Comparison of ENCODE assay signal across 29 mouse cellular contexts in the genomic region with DNA sequence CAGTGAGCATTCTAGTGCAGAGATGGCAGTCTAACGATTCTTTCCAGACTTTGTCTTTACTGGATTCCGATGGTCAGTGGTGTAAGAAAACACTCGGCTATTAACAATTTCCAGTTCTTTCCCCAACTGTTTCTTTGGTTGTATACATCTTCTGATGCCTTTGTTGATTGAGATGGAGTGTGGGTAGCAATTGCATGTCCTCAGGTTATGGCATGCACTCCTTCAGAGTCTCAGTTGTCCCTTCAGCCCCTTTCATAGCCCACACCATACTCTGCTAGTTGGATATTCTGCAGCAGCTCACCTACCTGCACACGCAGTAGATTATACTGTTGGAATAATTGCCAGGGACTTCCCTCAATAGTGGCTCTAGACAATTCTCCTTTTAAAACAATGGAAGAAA.
"Had no signal": no experiment of that assay in that cellular context is flagged by ENCODE, and none has a peak within 500 bp of the region (broad histone marks: within the 10 kb centered on the region; RNA-seq: fewer than 3 reads in every experiment).

No protein-coding gene starts in this region.

- DNase-seq: heart, postnatal 10 days; heart, postnatal 14 days; heart, postnatal 36 days; heart, postnatal 4 days; kidney, adult 11 months; kidney, adult 18-20 months; kidney, adult 8-10 months; kidney, postnatal 10 days; kidney, postnatal 4 days; layer of hippocampus, adult 9-11 months; layer of hippocampus, postnatal 36 days had no signal

- H3K4me2 ChIP-seq: heart, embryonic 11.5 days; heart, embryonic 13.5 days; heart, embryonic 15.5 days; hindbrain, embryonic 12.5 days; hindbrain, embryonic 13.5 days; hindbrain, embryonic 14.5 days; hindbrain, embryonic 15.5 days; intestine, embryonic 15.5 days; kidney, embryonic 15.5 days had no signal

- H3K36me3 ChIP-seq: heart, embryonic 15.5 days; hindbrain, embryonic 10.5 days; hindbrain, embryonic 12.5 days; hindbrain, embryonic 13.5 days; hindbrain, embryonic 15.5 days; intestine, embryonic 15.5 days; kidney, embryonic 15.5 days had no signal

- H3K27me3 ChIP-seq: heart, embryonic 13.5 days; heart, embryonic 15.5 days; hindbrain, embryonic 12.5 days; hindbrain, embryonic 13.5 days; hindbrain, embryonic 15.5 days; intestine, embryonic 15.5 days; kidney, embryonic 15.5 days had no signal

- H3K9me3 ChIP-seq: heart, embryonic 13.5 days; heart, embryonic 15.5 days; hindbrain, embryonic 10.5 days; hindbrain, embryonic 12.5 days; hindbrain, embryonic 13.5 days; hindbrain, embryonic 15.5 days; intestine, embryonic 15.5 days; kidney, embryonic 15.5 days had no signal

- H3K4me3 ChIP-seq: heart, embryonic 13.5 days; heart, embryonic 15.5 days; hindbrain, embryonic 10.5 days; hindbrain, embryonic 12.5 days; hindbrain, embryonic 13.5 days; hindbrain, embryonic 15.5 days; intestine, embryonic 15.5 days; kidney, embryonic 15.5 days; layer of hippocampus, adult 2 months; left cerebral cortex, adult 2 months had no signal

- H3K27ac ChIP-seq: heart, embryonic 13.5 days; heart, embryonic 15.5 days; hindbrain, embryonic 10.5 days; hindbrain, embryonic 12.5 days; hindbrain, embryonic 13.5 days; hindbrain, embryonic 14.5 days; hindbrain, embryonic 15.5 days; hindbrain, postnatal 0 days; intestine, embryonic 15.5 days; kidney, embryonic 15.5 days; kidney, postnatal 0 days; layer of hippocampus, adult 2 months; left cerebral cortex, adult 2 months had no signal

- ATAC-seq: hindbrain, embryonic 16.5 days; hindbrain, postnatal 0 days; inflammation-experienced regulatory T-cells, adult 6 months; intestine, embryonic 15.5 days; intestine, embryonic 16.5 days; intestine, postnatal 0 days had no signal

- H3K9ac ChIP-seq: heart, embryonic 13.5 days; heart, embryonic 15.5 days; hindbrain, embryonic 12.5 days; hindbrain, embryonic 13.5 days; hindbrain, embryonic 14.5 days; hindbrain, embryonic 15.5 days; intestine, embryonic 15.5 days; kidney, embryonic 15.5 days had no signal
